Mouse (Mus musculus) embryonic facial prominence, embryonic 13.5 days (tissue): ENCODE results near the gene Grasp. TPM values are rescaled to one million over a fixed set of nuclear protein-coding genes. Genes with fewer than 3 reads are reported as not detected.

Experiments
- ATAC-seq: fragments of 200-750 bp; cut with Nextera tagmentation; 2 replicates; pipeline ENCODE4 v1.8.0; 2017; ENCODE audit warnings: low read depth; ENCODE audit not compliant: insufficient number of reproducible peaks, insufficient read depth, low FRiP score, low TSS enrichment
- H3K27ac ChIP-seq: fragments of 300-500 bp; sonication (generic); 2 replicates; pipeline ENCODE4 v1.5.1; 2015; ENCODE audit warnings: moderate library complexity, mild to moderate bottlenecking, inconsistent platforms
- H3K27me3 ChIP-seq: fragments of 300-500 bp; sonication (generic); 2 replicates; pipeline ENCODE4 v1.6.1; 2015; ENCODE audit warnings: mild to moderate bottlenecking, inconsistent platforms
- H3K36me3 ChIP-seq: fragments of 300-500 bp; sonication (generic); 2 replicates; pipeline ENCODE4 v1.6.1; 2015; ENCODE audit warnings: mild to moderate bottlenecking, inconsistent platforms
- H3K4me1 ChIP-seq: fragments of 300-500 bp; sonication (generic); 2 replicates; pipeline ENCODE4 v1.6.1; 2015; ENCODE audit warnings: inconsistent platforms
- H3K4me2 ChIP-seq: fragments of 300-500 bp; sonication (generic); 2 replicates; pipeline ENCODE4 v1.6.1; 2015; ENCODE audit warnings: moderate library complexity, mild to moderate bottlenecking, inconsistent platforms
- H3K4me3 ChIP-seq: fragments of 300-500 bp; sonication (generic); 2 replicates; pipeline ENCODE4 v1.5.1; 2015; ENCODE audit warnings: mild to moderate bottlenecking, inconsistent platforms
- H3K9ac ChIP-seq: fragments of 300-500 bp; sonication (generic); 2 replicates; pipeline ENCODE4 v1.6.1; 2015; ENCODE audit warnings: mild to moderate bottlenecking, inconsistent platforms
- H3K9me3 ChIP-seq: fragments of 300-500 bp; sonication (generic); 2 replicates; pipeline ENCODE4 v1.6.1; 2016; ENCODE audit warnings: inconsistent platforms
- WGBS: fragments of 180-500 bp; shearing (Covaris S2); methylation state at CpG from one replicate; pipeline ENCODE4 v1.1.7; 2015; ENCODE audit warnings: mixed read lengths; 5-methylcytosine and 5-hydroxymethylcytosine counted together
- polyA plus RNA-seq: library from polyadenylated mRNA; unstranded; fragments of >200 nt; fragmentation: Nextera tagmentation; extraction: Ambion mirVana; gene quantifications from 2 replicates; pipeline ENCODE4 v1.2.1, GENCODE M21; 2015

The Grasp gene
- polyA plus RNA-seq, result 7.4 and 8.0 TPM in 2 replicates

DNA sequence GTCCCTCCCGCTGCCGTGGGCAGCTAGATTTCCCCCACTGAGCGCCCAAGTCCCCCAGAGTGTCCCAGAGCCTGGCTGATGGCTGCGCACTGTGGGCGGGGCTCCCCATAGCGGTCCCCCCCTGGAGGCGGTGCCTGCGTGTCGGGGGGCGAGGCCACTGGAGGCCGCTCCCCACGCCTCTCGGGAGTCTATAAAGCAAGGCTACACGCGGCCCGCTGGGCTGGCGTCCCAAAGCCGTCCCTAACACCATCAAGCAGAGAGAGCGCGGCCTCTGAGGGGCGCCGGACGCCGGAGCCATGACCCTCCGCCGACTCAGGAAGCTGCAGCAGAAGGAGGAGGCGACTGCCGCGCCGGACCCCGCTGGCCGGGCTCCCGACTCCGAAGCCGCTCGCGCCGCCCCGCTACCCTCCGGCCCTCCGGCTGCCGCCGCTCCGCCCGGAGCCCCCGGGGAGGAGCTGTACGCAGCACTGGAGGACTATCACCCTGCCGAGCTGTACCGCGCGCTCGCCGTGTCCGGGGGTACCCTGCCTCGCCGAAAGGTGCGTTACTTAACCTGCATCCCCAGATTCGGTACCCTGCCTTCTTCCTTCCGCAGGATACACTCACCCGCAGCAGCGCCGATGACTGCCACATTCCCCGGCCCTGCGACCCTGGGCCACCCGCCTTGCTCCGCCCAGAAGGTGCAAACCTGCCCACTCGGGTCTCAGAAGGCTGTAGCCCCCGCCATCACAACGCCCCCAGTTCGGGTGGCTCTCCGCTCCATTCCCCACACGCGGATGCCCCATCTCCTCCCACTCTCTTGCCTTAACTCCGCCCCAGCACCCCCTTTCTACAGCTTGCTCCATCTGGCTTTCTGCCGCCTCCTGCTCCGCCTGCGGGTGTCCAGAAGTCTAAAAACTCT, at the start of gene Grasp:
Gene Grasp (plus strand): TSS at position 183 of the 901 bp plus-strand sequence.
- Histone ChIP-seq H3K9ac (peak within 1 kb of the TSS; percentile 88), H3K36me3 (peaks cover 10% of the 10 kb centered on the region), H3K4me1 (peaks cover 78% of the 10 kb centered on the region), H3K4me2 (peak within 1 kb of the TSS; percentile 85), H3K9me3 (no peaks in the 10 kb centered on the region), H3K27me3 (peaks cover 10% of the 10 kb centered on the region; the same call in 1 of the 2 replicates), H3K27ac (peak within 1 kb of the TSS; percentile 85), H3K4me3 (peak within 1 kb of the TSS; percentile 89)
- ATAC-seq, result peak; percentile 77
- under 1% methylated on average over 69 of the region's 77 CpGs for WGBS

DNA sequence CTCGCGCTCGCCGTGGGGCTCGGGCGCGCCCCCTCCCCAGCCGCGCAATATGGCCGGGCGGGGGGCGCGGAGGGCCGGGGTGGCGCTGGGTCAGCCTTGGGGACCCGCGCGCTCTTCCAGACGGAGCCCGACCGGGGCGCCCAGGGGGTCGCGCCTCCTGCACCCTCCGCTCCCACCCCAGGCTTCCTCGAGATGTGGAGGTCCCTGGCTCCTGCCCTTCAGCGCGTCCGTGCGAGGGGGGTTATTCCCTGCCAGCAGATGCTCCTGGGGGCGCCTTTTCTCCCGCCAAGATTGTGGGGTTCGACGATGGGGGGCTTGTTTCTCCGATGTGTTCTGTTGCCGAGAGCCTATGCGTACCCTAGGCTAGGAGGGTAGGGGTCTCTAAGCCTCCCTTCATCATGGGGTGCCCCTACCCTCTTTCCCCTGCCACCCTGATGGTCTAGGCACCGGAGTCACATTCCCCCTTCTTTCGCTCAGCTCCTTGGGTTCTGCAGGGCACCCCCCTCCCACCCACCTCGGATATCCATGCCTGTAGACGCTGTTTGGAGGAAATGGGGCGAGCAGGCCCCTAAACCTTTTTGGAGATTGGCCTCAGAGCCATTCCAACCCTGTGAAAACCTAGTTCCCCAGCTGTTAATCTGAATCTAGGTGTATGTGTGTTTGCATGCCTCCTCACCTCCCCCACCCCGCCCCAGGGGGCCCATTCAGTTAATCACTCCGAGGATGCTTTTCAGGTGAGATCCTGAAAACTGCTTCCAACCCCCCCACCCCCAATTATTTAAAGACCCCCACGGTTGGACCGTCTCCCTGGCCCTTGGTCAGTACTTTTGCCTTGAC, 49.5 kb upstream of the Grasp start:
- H3K9me3 ChIP-seq, result no peaks in the 10 kb centered on the region
- peaks cover 49% of the 10 kb centered on the region for H3K4me1 ChIP-seq
- 1% methylated on average over 23 of the region's 46 CpGs for WGBS
- peak overlapping the region; percentile 95 for H3K9ac ChIP-seq
- ATAC-seq, result peak; percentile 7
- H3K27me3 ChIP-seq, result 0 out of 2 replicates have a peak, but pooled peaks cover 8% of the 10 kb centered on the region
- peak overlapping the region; percentile 73 for H3K27ac ChIP-seq
- H3K36me3 ChIP-seq, result no peaks in the 10 kb centered on the region
- H3K4me2 ChIP-seq, result peak overlapping the region; percentile 75
- H3K4me3 ChIP-seq, result peak overlapping the region; percentile 88

- Histone ChIP-seq H3K27me3 (0 out of 2 replicates have a peak, but pooled peaks cover 8% of the 10 kb centered on the region), H3K9me3 (no peaks in the 10 kb centered on the region), H3K36me3 (no peaks in the 10 kb centered on the region), H3K27ac (peak overlapping the region; percentile 73), H3K4me3 (peak overlapping the region; percentile 88), H3K9ac (peak overlapping the region; percentile 95), H3K4me1 (peaks cover 51% of the 10 kb centered on the region), H3K4me2 (peak overlapping the region; percentile 75)
- 6% methylated on average over 5 of the region's 5 CpGs for WGBS
- no peak for ATAC-seq
These were observed 48.9 kb upstream of the Grasp start for GRCm38 (mm10) chr15:101175131-101175460.

DNA sequence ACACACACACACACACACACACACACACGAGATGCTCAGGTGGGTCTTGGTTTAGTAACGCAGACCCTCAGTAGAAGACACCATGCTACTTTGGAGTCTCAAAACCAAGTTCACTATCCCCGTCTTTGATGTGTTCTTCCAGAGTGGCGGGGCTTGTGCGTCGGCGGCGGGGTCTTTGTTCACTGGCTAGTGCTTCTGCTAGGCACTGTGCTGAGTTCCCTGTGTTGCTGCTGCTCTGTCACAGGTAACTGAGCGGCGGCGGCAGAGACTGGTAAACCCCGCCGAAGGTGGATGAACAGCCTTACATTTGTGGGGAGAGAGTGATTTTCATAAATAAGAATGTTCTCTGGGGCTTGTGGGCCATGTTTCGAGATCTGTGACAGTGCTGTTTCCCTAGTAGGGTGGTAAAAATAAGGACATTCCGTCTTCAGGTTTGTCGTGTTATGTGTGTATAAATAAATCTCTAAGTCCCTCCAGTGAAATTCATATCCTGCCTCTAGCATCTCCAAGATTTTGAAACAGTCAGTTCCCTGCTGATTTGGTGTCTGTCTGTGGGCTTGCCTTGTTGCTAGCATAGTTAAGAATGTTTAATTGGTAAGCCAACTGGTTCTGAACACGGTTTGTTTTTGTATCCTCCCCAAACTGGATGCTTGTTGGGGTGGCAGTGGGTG, 48.2 kb upstream of the Grasp start:
- Histone ChIP-seq H3K27me3 (0 out of 2 replicates have a peak, but pooled peaks cover 8% of the 10 kb centered on the region), H3K4me1 (peaks cover 57% of the 10 kb centered on the region)

DNA sequence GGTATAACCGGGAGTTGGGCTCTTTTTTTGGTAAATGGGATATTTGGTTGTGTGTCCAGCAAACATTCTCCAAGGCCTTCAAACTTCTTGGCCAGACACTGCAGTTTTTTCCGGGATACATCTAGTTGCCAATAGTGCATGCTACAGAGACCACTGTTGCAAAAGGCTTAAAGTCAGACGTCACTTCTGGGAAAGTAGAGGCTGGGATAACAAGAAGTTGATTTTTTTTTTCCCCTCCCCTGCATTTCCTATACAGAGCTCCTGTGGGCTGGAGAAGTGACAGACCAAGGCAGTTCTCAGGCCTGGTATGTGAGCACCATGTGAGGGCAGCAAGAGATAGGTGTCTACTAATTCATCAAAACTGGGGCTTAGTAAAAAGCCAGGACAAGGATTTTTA, 47.7 kb upstream of the Grasp start:
- Histone ChIP-seq H3K4me3 (0 out of 2 replicates have a peak overlapping the region, but pooled peaks have one; percentile 88), H3K9ac (no peak overlapping the region), H3K27me3 (0 out of 2 replicates have a peak, but pooled peaks cover 8% of the 10 kb centered on the region), H3K27ac (peak overlapping the region; percentile 0; the same call in 1 of the 2 replicates), H3K4me2 (peak overlapping the region; percentile 75), H3K9me3 (no peaks in the 10 kb centered on the region), H3K4me1 (peaks cover 62% of the 10 kb centered on the region), H3K36me3 (no peaks in the 10 kb centered on the region)
- ATAC-seq, result no peak
- WGBS, result 43% methylated on average over 3 of the region's 3 CpGs

More for the DNA sequence above, 48.2 kb upstream of the Grasp start:
- Histone ChIP-seq H3K4me3 (peak overlapping the region; percentile 88), H3K27ac (peak overlapping the region; percentile 73), H3K9me3 (no peaks in the 10 kb centered on the region), H3K4me2 (peak overlapping the region; percentile 75), H3K36me3 (no peaks in the 10 kb centered on the region), H3K9ac (peak overlapping the region; percentile 95)
- WGBS, result 19% methylated on average over 17 of the region's 17 CpGs
- no peak for ATAC-seq

DNA sequence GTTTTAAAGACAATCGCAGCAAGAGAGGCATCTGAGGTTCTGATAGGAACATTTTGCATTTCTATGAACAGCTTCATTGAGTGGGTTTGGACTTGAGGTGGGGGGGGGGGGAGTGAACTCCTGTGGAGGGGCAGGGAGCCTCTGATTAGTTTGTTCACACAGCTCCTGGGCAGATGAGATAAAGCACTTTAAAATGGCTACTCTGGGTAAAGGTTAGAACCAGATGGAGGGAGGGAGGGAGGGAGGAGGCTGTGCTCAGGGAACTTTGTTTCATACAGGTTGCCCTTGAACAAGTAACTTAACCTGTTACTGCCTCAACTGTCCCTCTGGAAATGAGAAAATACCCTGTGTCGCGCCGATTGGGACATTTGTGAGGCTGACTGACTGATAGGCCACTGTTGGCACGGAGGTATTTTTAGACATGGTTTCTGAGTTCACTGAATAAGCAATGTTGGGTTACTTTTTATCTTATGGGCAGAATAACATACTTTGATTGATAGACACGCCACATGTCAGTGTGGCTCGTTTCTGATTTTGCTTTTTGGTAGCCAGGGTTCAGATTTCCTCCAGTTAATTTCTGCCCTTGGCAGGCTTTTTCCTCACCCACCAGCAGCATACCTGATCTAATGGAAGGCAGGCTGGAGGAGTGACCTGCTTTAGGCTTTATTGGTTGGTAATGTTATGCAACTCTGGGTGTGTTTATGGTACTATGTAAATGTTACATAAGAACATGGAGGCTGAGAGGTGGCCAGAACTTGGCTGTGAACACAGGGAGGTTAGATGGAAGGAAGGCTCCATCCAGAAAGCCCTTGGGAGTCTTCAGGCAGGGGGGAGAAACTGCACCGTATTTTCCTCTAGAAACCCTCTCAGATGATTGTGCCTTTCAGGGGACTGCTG, 46.9 kb upstream of the Grasp start:
- Histone ChIP-seq H3K36me3 (no peaks in the 10 kb centered on the region), H3K9ac (0 out of 2 replicates have a peak overlapping the region, but pooled peaks have one; percentile 21), H3K27ac (peak overlapping the region; percentile 36; the same call in 1 of the 2 replicates), H3K27me3 (0 out of 2 replicates have a peak, but pooled peaks cover 6% of the 10 kb centered on the region), H3K4me1 (peaks cover 67% of the 10 kb centered on the region), H3K4me2 (peak overlapping the region; percentile 75), H3K4me3 (no peak overlapping the region), H3K9me3 (no peaks in the 10 kb centered on the region)
- no peak for ATAC-seq
- 49% methylated on average over 8 of the region's 8 CpGs for WGBS

DNA sequence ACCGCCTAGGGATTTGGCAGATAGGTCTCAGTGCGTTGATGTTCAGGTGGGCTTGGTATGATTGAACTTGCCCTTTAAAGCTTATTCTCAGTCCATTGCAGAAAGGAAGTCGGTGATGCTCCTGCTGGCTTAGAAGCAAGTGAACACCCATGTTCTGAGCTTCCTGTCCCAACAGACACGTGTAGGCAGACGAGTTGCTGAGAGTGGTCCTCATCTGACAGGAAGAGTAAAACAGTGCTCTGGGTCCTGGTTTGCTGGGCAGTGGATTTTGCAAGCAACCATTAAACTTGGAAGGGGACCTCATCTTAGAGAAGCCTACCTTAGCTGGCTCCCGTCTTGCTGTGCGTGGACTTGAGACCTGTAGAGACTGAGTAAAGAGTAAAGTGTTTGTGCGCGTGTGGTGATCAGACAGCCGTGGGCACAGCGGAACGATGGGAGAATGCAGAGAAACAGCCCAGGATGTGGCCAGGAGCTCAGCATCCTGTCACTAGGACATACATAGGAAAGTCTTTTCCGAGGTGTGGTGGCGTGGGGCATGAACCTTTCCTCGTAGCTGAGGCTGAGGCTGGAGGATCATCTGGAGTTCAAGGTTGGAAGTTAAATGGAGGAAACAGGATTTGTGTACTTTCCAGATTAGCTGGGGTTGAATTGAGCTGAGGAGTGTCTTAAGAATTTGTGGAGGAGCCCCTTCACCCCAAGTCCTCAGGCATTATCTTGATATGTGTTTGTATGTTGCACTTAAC, 43.5 kb upstream of the Grasp start:
- no peak overlapping the region for H3K4me3 ChIP-seq
- H3K9ac ChIP-seq, result no peak overlapping the region
- 72% methylated on average over 15 of the region's 15 CpGs for WGBS
- peaks cover 63% of the 10 kb centered on the region for H3K4me1 ChIP-seq
- no peak for ATAC-seq
- no peaks in the 10 kb centered on the region for H3K27me3 ChIP-seq
- H3K27ac ChIP-seq, result 0 out of 2 replicates have a peak overlapping the region, but pooled peaks have one; percentile 2
- H3K4me2 ChIP-seq, result no peak overlapping the region
- H3K36me3 ChIP-seq, result peaks cover 3% of the 10 kb centered on the region; the same call in 1 of the 2 replicates
- H3K9me3 ChIP-seq, result no peaks in the 10 kb centered on the region

DNA sequence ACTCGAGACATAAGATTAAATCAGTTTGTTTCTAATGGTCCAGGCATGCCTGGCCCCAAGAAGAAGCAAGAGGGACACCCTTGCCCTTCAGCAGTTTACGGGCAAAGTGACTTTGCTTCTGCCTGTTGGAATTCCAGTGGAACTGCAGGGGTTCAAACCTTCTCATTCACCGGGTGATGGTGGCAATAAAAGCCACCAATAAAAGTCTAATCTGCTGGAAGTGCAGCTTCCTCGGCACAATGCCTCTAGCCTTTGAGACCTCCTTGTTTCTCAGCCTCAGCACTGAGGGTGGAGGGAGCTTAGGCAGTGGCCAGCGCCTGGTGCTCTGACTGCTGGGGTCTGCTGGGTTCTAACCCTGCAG, 42.9 kb upstream of the Grasp start:
- Histone ChIP-seq H3K27me3 (no peaks in the 10 kb centered on the region), H3K4me2 (no peak overlapping the region), H3K9ac (0 out of 2 replicates have a peak overlapping the region, but pooled peaks have one; percentile 47), H3K36me3 (peaks cover 5% of the 10 kb centered on the region; the same call in 1 of the 2 replicates), H3K9me3 (no peaks in the 10 kb centered on the region), H3K4me3 (no peak overlapping the region), H3K27ac (peak overlapping the region; percentile 40; the same call in 1 of the 2 replicates), H3K4me1 (peaks cover 58% of the 10 kb centered on the region)
- no peak for ATAC-seq
- WGBS, result 35% methylated on average over 5 of the region's 5 CpGs

DNA sequence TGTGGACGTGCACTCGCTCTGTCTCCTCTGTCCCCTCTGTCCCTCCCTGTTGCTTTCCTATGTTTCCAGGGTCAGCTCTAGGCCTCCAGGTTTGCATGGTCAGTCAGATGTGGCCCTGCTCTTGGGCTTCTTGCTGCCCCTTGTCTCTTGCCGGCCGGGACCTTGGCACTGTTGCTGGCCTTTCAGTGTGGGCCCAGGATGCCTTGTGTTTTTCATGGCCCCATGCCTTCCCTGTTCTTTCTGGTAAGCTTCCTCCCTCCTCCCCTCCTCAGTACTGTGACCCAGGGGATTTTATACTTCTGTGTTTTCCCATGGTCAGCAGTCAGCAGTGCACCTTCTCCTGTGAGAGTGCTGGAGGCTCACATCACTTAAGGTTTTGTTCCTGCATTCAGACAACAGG, 42.5 kb upstream of the Grasp start:
- whole genome bisulfite sequencing, result 43% methylated on average over 4 of the region's 4 CpGs
- no peaks in the 10 kb centered on the region for H3K27me3 ChIP-seq
- ATAC-seq, result no peak
- H3K36me3 ChIP-seq, result peaks cover 10% of the 10 kb centered on the region; the same call in 1 of the 2 replicates
- H3K27ac ChIP-seq, result peak overlapping the region; percentile 40; the same call in 1 of the 2 replicates
- no peak overlapping the region for H3K4me2 ChIP-seq
- no peaks in the 10 kb centered on the region for H3K9me3 ChIP-seq
- H3K9ac ChIP-seq, result 0 out of 2 replicates have a peak overlapping the region, but pooled peaks have one; percentile 47
- H3K4me3 ChIP-seq, result no peak overlapping the region
- peaks cover 54% of the 10 kb centered on the region for H3K4me1 ChIP-seq
